Mouse (Mus musculus): ENCODE data around the gene Sncb. TPM values are rescaled to one million over a fixed set of nuclear protein-coding genes. Genes with fewer than 3 reads are reported as not detected.

Gene Sncb
- total and polyA plus RNA-seq, 3 experiments: 1.5 to 2.2 (median 2.0) TPM

GRCm38 (mm10) chr13:54749061-54749863 lies 17.1 kb downstream of the Sncb start:
- peak; percentile 56 for DNase-seq

- no peak for DNase-seq
Measured at GRCm38 (mm10) chr13:54748721-54749060, 17.7 kb downstream of the Sncb start.

- DNase-seq: no peak
Measured at GRCm38 (mm10) chr13:54748190-54748589, 18.2 kb downstream of the Sncb start.

GRCm38 (mm10) chr13:54746896-54747295 lies 19.5 kb downstream of the Sncb start:
- no peak for DNase-seq

- no peak for DNase-seq
Measured at GRCm38 (mm10) chr13:54746110-54746509, 20.3 kb downstream of the Sncb start.

- peak; percentile 12 for DNase-seq
Measured at GRCm38 (mm10) chr13:54738213-54738601, 28.2 kb downstream of the Sncb start.

GRCm38 (mm10) chr13:54737488-54738212 lies 28.7 kb downstream of the Sncb start:
- peak; percentile 29 for DNase-seq

- DNase-seq: no peak
Measured at GRCm38 (mm10) chr13:54736931-54737330, 29.5 kb downstream of the Sncb start.

GRCm38 (mm10) chr13:54726131-54726530 lies 40.3 kb downstream of the Sncb start:
- no peak for DNase-seq

- DNase-seq: no peak
Measured at GRCm38 (mm10) chr13:54723143-54723542, 43.3 kb downstream of the Sncb start.

- DNase-seq: no peak
Measured at GRCm38 (mm10) chr13:54716916-54717315, 49.5 kb downstream of the Sncb start.

- DNase-seq: no peak
Measured at GRCm38 (mm10) chr13:54714996-54715395, 51.4 kb downstream of the Sncb start.

GRCm38 (mm10) chr13:54714393-54714792 lies 52.0 kb downstream of the Sncb start:
- DNase-seq: no peak

GRCm38 (mm10) chr13:54710866-54711265 lies 55.5 kb downstream of the Sncb start:
- no peak for DNase-seq

Other genes with a start within 250 kb of the Sncb start
- gene 4833439L19Rik, start 201.2 kb downstream of the Sncb start, total RNA-seq (2021): 100 to 1,000 TPM; 185 to 194 TPM
- gene 4833439L19Rik, start 201.2 kb downstream of the Sncb start, polyA plus RNA-seq (2012; rRNA removed): 156 and 161 TPM in 2 replicates
- gene Arl10, start 191.6 kb downstream of the Sncb start, total RNA-seq (2021): 10 to 100 TPM; 35.4 to 61.7 TPM
- 62.5 and 69.5 TPM in 2 replicates for gene Arl10, start 191.6 kb downstream of the Sncb start, polyA plus RNA-seq (2012; rRNA removed)
- 10 to 100 TPM; 57.9 to 59.3 TPM for gene Nop16, start 176.5 kb downstream of the Sncb start, total RNA-seq (2021)
- 3.2 and 3.3 TPM in 2 replicates for gene Nop16, start 176.5 kb downstream of the Sncb start, polyA plus RNA-seq (2012; rRNA removed)
- 100 to 1,000 TPM; 275 to 281 TPM for gene Higd2a, start 176.4 kb downstream of the Sncb start, total RNA-seq (2021)
- gene Higd2a, start 176.4 kb downstream of the Sncb start, polyA plus RNA-seq (2012; rRNA removed): 169 TPM in 2 replicates
- 100 to 1,000 TPM in 1 of 2 experiments, 10 to 100 TPM in 1; 73.6 to 190 TPM for gene Cltb, start 155.3 kb downstream of the Sncb start, total RNA-seq (2021)
- gene Cltb, start 155.3 kb downstream of the Sncb start, polyA plus RNA-seq (2012; rRNA removed): 60.3 and 70.6 TPM in 2 replicates
- 10 to 100 TPM; 79.4 to 82.3 TPM for gene Faf2, start 144.8 kb downstream of the Sncb start, total RNA-seq (2021)
- 15.7 and 21.0 TPM in 2 replicates for gene Faf2, start 144.8 kb downstream of the Sncb start, polyA plus RNA-seq (2012; rRNA removed)
- 100 to 1,000 TPM; 114 to 119 TPM for gene Rnf44, start 72.7 kb downstream of the Sncb start, total RNA-seq (2021)
- gene Rnf44, start 72.7 kb downstream of the Sncb start, polyA plus RNA-seq (2012; rRNA removed): 511 and 555 TPM in 2 replicates
- gene Cdhr2, start 65.1 kb downstream of the Sncb start, total RNA-seq (2021): under 1 TPM in 1 of 2 experiments, not detected in 1; 0.06 TPM
- not detected in 2 replicates for gene Cdhr2, start 65.1 kb downstream of the Sncb start, polyA plus RNA-seq (2012; rRNA removed)
- 1 to 10 TPM; 2.3 to 4.3 TPM for gene Gprin1, start 16.7 kb downstream of the Sncb start, total RNA-seq (2021)
- 1.9 and 2.6 TPM in 2 replicates for gene Gprin1, start 16.7 kb downstream of the Sncb start, polyA plus RNA-seq (2012; rRNA removed)
- gene Eif4e1b, start 17.4 kb upstream of the Sncb start, total RNA-seq (2021): not detected
- gene Eif4e1b, start 17.4 kb upstream of the Sncb start, polyA plus RNA-seq (2012; rRNA removed): not detected in 2 replicates
- gene Tspan17, start 22.8 kb upstream of the Sncb start, total RNA-seq (2021): 10 to 100 TPM; 36.0 to 42.7 TPM
- gene Tspan17, start 22.8 kb upstream of the Sncb start, polyA plus RNA-seq (2012; rRNA removed): 31.1 and 34.0 TPM in 2 replicates
- gene Unc5a, start 182.8 kb upstream of the Sncb start, total RNA-seq (2021): 1 to 10 TPM; 7.2 to 9.1 TPM
- 26.5 and 27.9 TPM in 2 replicates for gene Unc5a, start 182.8 kb upstream of the Sncb start, polyA plus RNA-seq (2012; rRNA removed)

Data from adrenal gland, adult 2 months (tissue).